In genomic region chr10:78185381-78185725, GRCm38 (mm10) we compare ENCODE assay signal across 8 mouse cellular contexts. TPM values are rescaled to one million over a fixed set of nuclear protein-coding genes. Genes with fewer than 3 reads are reported as not detected.
A peak's percentile ranks its signal among the peaks of the same experiment; 100 is the strongest.
DNase-seq lines count a peak whose midpoint lies in the region; ATAC-seq and TF ChIP-seq lines count a peak whose summit lies in the region.

No protein-coding gene starts in this region.

- no peak for DNase-seq in layer of hippocampus, adult 2 months (ENCODE audit: low spot score in 2 of 2)
- DNase-seq in layer of hippocampus, adult 11-12 months (ENCODE audit: low spot score) = no peak
- DNase-seq in midbrain, postnatal 0 days (ENCODE audit: low spot score) = no peak
- no peak for DNase-seq in layer of hippocampus, postnatal 10 days (ENCODE audit: low spot score in 2 of 2)
- DNase-seq in right cerebral cortex, postnatal 25 days = no peak
- DNase-seq in adrenal gland, adult 18-20 months (ENCODE audit: low spot score in 2 of 2) = no peak

- TF ChIP-seq CTCF in layer of hippocampus, adult 2 months (conservative IDR thresholded peaks at IDR 0.05) = no peak
- TF ChIP-seq CTCF in midbrain, postnatal 0 days (IDR thresholded peaks at IDR 0.05) = no peak; the same call in 1 of the 2 replicates

- H3K9ac ChIP-seq in embryonic facial prominence, embryonic 12.5 days = peak overlapping the region; percentile 36; the same call in 1 of the 2 replicates
- 0 out of 2 replicates have a peak overlapping the region, but pooled peaks have one; percentile 13 for H3K9ac ChIP-seq in intestine, embryonic 15.5 days
- no peak overlapping the region for H3K9ac ChIP-seq in midbrain, postnatal 0 days (replicated peaks; ENCODE audit: low read length, poor library complexity, severe bottlenecking)

- H3K27ac ChIP-seq in layer of hippocampus, adult 2 months = peak overlapping the region; percentile 93
- H3K27ac ChIP-seq in embryonic facial prominence, embryonic 12.5 days = peak overlapping the region; percentile 73
- H3K27ac ChIP-seq in intestine, embryonic 15.5 days = peak overlapping the region; percentile 36; the same call in 1 of the 2 replicates
- H3K27ac ChIP-seq in midbrain, postnatal 0 days (ENCODE audit: low read depth, low read length) = peak overlapping the region; percentile 55

- no peaks in the 10 kb centered on the region for H3K27me3 ChIP-seq in embryonic facial prominence, embryonic 12.5 days
- no peaks in the 10 kb centered on the region for H3K27me3 ChIP-seq in intestine, embryonic 15.5 days (replicated peaks)
- no peaks in the 10 kb centered on the region for H3K27me3 ChIP-seq in midbrain, postnatal 0 days (ENCODE audit: insufficient read depth, low read length)

- peak overlapping the region; percentile 92 for H3K4me3 ChIP-seq in layer of hippocampus, adult 2 months
- H3K4me3 ChIP-seq in embryonic facial prominence, embryonic 12.5 days = peak overlapping the region; percentile 76
- peak overlapping the region; percentile 71 for H3K4me3 ChIP-seq in intestine, embryonic 15.5 days (replicated peaks)
- H3K4me3 ChIP-seq in midbrain, postnatal 0 days (ENCODE audit: low read depth, low read length) = peak overlapping the region; percentile 68

- peaks cover 8% of the 10 kb centered on the region for H3K4me1 ChIP-seq in embryonic facial prominence, embryonic 12.5 days
- H3K4me1 ChIP-seq in intestine, embryonic 15.5 days (replicated peaks) = peaks cover 13% of the 10 kb centered on the region
- peaks cover 6% of the 10 kb centered on the region; the same call in 1 of the 2 replicates for H3K4me1 ChIP-seq in midbrain, postnatal 0 days (ENCODE audit: insufficient read depth, low read length)

- no peak for ATAC-seq in embryonic facial prominence, embryonic 12.5 days (ENCODE audit: insufficient number of reproducible peaks, insufficient read depth, low FRiP score, low TSS enrichment)
- ATAC-seq in intestine, embryonic 15.5 days = peak; percentile 50
- peak; percentile 8; the same call in 1 of the 2 replicates for ATAC-seq in midbrain, postnatal 0 days (ENCODE audit: low FRiP score)

- H3K36me3 ChIP-seq in embryonic facial prominence, embryonic 12.5 days = peaks cover 62% of the 10 kb centered on the region
- H3K36me3 ChIP-seq in intestine, embryonic 15.5 days = peaks cover 34% of the 10 kb centered on the region
- peaks cover 57% of the 10 kb centered on the region for H3K36me3 ChIP-seq in midbrain, postnatal 0 days (ENCODE audit: insufficient read depth, low read length)

- peak overlapping the region; percentile 93 for H3K4me2 ChIP-seq in embryonic facial prominence, embryonic 12.5 days (replicated peaks)
- peak overlapping the region; percentile 89 for H3K4me2 ChIP-seq in intestine, embryonic 15.5 days (replicated peaks)
- peak overlapping the region; percentile 97 for H3K4me2 ChIP-seq in midbrain, postnatal 0 days (ENCODE audit: low read depth, low read length, poor library complexity, severe bottlenecking)

- WGBS in embryonic facial prominence, embryonic 12.5 days = 18% methylated on average over 9 of the region's 9 CpGs
- 14% methylated on average over 9 of the region's 9 CpGs for WGBS in intestine, embryonic 15.5 days
- WGBS in midbrain, postnatal 0 days = 20% methylated on average over 9 of the region's 9 CpGs

- no peaks in the 10 kb centered on the region for H3K9me3 ChIP-seq in embryonic facial prominence, embryonic 12.5 days
- no peaks in the 10 kb centered on the region for H3K9me3 ChIP-seq in intestine, embryonic 15.5 days
- no peaks in the 10 kb centered on the region for H3K9me3 ChIP-seq in midbrain, postnatal 0 days (ENCODE audit: low read length)

RNA-seq across cellular contexts. Expression of gene Pwp2, which starts 0.4 kb away (rescaled TPM):
- total RNA-seq in layer of hippocampus, adult 2 months (2021) = 10 to 100 TPM; 19.7 to 19.9 TPM
- polyA plus RNA-seq in embryonic facial prominence, embryonic 12.5 days (2016; fragmentation: Nextera tagmentation; extraction: Ambion mirVana) = 24.2 and 27.0 TPM in 2 replicates
- polyA plus RNA-seq in intestine, embryonic 15.5 days (2015; fragmentation: Nextera tagmentation; extraction: Ambion mirVana) = 17.5 and 17.7 TPM in 2 replicates
- 21.9 and 24.5 TPM in 2 replicates for total RNA-seq in midbrain, postnatal 0 days (2014; rRNA removed)
- polyA plus RNA-seq in midbrain, postnatal 0 days (2015; fragmentation: Nextera tagmentation; extraction: Ambion mirVana) = 13.4 and 14.2 TPM in 2 replicates
- total RNA-seq in layer of hippocampus, postnatal 10 days (2021) = 10 to 100 TPM; 18.1 to 21.0 TPM
- total RNA-seq in adrenal gland, adult 18-20 months (2021) = 10 to 100 TPM; 17.9 to 21.4 TPM

RNA-seq across cellular contexts. Expression of gene D10Jhu81e, which starts 15.8 kb away (rescaled TPM):
- 100 to 1,000 TPM; 124 to 134 TPM for total RNA-seq in layer of hippocampus, adult 2 months (2021)
- polyA plus RNA-seq in embryonic facial prominence, embryonic 12.5 days (2016; fragmentation: Nextera tagmentation; extraction: Ambion mirVana) = 30.3 and 32.8 TPM in 2 replicates
- 34.9 and 37.2 TPM in 2 replicates for polyA plus RNA-seq in intestine, embryonic 15.5 days (2015; fragmentation: Nextera tagmentation; extraction: Ambion mirVana)
- 80.0 and 119 TPM in 2 replicates for total RNA-seq in midbrain, postnatal 0 days (2014; rRNA removed)
- 24.1 and 26.7 TPM in 2 replicates for polyA plus RNA-seq in midbrain, postnatal 0 days (2015; fragmentation: Nextera tagmentation; extraction: Ambion mirVana)
- total RNA-seq in layer of hippocampus, postnatal 10 days (2021) = 10 to 100 TPM; 90.8 to 97.1 TPM
- 100 to 1,000 TPM; 275 to 312 TPM for total RNA-seq in adrenal gland, adult 18-20 months (2021)

RNA-seq across cellular contexts. Expression of gene Trappc10, which starts 59.1 kb away (rescaled TPM):
- total RNA-seq in layer of hippocampus, adult 2 months (2021) = 10 to 100 TPM; 83.4 to 84.1 TPM
- 17.4 and 18.6 TPM in 2 replicates for polyA plus RNA-seq in embryonic facial prominence, embryonic 12.5 days (2016; fragmentation: Nextera tagmentation; extraction: Ambion mirVana)
- polyA plus RNA-seq in intestine, embryonic 15.5 days (2015; fragmentation: Nextera tagmentation; extraction: Ambion mirVana) = 17.3 and 17.6 TPM in 2 replicates
- total RNA-seq in midbrain, postnatal 0 days (2014; rRNA removed) = 102 and 129 TPM in 2 replicates
- polyA plus RNA-seq in midbrain, postnatal 0 days (2015; fragmentation: Nextera tagmentation; extraction: Ambion mirVana) = 35.1 and 42.2 TPM in 2 replicates
- 10 to 100 TPM; 74.0 to 78.5 TPM for total RNA-seq in layer of hippocampus, postnatal 10 days (2021)
- 10 to 100 TPM; 44.2 to 53.2 TPM for total RNA-seq in adrenal gland, adult 18-20 months (2021)

Comparison
In these comparisons a context has a peak if more than half of its experiments do, and no peak if none do; other contexts are left out.
1. H3K27ac ChIP-seq: peak in every context shown above with its lines; median percentile 93 in layer of hippocampus, adult 2 months; 73 in embryonic facial prominence, embryonic 12.5 days; 55 in midbrain, postnatal 0 days; 36 in intestine, embryonic 15.5 days.